Mouse (Mus musculus): ENCODE measurements around the gene Uso1.

The Uso1 gene

DNA sequence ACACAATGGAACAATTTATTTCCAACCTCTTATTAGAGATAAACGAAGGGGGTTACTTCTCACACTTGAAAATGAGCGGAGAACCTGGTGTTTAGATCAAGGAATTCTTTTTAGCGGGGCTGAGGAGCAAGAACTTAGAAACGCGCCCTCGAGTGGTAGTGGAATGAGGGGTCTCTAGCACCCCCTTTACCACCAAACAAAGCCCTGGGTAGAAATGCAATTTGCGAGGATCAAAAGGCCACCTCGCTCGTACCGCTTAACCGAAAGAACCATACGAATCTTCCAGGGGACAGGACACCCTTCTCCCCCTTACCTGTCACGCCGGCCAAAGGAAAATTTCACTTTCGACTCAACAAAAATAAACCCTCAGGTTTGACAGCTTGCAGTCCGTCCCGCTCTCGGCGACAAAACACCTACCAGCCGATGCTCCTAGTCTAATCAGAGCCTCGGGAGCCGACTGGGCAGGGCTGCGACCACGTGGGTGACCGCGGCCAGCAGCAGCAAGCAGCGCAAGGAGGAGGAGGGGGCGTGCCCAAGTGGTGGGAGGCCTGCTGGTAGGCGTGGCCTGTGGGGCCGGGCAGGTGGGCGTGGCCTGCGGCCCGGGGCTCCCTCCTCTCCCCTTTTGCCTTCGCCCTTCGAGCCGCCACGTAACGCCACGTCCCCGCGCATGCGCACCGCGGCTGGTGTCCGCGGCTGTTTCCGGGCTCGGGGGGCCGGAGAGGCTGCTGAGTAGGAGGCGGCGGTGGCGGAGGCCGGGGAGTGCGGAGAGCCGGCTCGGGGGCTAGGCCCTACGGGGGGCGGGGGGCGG is at the start of gene Uso1:
Uso1 (plus strand) TSS at position 700 of the 808 bp plus-strand sequence.
- peak; percentile 98 for DNase-seq (ENCODE audit: low spot score in 2 of 2)

DNA sequence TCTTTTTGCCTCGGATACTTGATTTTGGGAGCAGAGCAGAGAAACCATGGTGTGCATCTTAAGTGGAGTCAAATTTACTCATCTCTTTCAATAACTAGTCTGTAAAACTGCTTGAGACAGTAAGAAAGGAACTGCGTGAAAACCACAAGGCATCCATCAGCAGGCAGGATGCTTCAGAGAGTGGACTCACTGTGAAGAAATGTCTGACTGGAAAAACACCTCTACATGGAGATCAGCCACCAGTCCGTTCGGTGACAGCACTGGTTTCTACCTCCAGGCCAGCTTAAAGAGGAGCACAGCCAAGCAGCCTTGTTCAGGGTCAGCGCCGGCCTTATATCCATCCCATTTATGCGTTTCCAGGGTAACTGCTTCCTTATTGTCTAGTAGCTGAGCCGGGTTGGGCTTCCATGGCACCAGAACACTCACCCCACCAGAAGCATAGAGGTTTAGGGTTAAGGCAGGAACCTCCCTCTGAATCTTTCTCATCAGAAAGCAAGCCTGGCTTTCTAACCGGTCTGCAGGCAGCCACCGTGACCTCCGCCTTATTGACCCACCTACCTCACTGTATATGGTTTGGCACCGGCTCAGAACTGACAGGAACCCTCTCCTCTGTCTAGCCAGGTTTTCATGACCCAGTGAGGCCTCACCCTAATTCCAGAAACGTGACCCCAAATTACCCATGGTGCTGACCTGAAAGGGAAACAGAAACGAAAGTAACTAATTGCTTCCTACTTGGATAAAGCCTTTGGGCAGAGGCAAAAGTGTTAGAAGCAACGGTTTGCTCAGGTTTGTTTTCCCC is 44.3 kb upstream of the Uso1 start:
- DNase-seq (ENCODE audit: low spot score in 2 of 2) = no peak

DNA sequence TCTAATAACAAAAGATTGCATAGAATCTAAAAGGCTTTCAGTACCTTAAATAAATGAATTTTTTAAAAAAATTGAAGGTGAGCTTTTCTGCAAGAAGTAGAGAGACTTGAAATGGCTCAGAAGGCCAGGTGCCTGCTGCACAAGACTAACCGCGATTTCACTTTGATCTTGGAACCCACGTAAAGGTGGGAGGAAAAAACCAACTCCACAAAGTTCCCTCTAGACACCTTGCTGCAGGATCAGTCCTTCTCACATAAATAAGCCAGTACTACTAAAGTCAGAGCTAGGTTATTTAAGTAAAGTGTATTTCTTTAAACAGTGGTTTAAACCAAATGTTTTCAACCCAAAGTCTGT is 43.7 kb upstream of the Uso1 start:
- no peak for DNase-seq (ENCODE audit: low spot score in 2 of 2)

DNA sequence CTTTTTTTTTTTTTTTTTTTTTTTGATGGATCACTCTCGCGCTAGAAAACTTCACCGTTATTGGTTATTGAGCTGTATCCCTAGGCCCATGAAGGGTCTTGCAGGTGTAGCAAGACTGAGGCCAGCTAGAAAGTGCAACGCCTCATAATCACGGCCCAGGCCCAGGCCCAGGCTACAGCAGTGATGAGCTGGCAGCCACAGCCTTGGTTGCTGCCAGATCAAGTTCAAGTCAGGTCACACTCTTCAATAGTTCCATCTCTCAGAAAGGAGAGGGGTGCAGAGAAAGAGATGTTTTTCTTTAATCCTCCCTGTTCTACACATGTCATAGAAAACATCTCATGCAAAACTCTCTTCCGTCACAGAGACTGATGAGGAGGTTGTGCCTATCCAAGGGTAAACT is 41.0 kb upstream of the Uso1 start:
- DNase-seq (ENCODE audit: low spot score in 2 of 2) = no peak

DNA sequence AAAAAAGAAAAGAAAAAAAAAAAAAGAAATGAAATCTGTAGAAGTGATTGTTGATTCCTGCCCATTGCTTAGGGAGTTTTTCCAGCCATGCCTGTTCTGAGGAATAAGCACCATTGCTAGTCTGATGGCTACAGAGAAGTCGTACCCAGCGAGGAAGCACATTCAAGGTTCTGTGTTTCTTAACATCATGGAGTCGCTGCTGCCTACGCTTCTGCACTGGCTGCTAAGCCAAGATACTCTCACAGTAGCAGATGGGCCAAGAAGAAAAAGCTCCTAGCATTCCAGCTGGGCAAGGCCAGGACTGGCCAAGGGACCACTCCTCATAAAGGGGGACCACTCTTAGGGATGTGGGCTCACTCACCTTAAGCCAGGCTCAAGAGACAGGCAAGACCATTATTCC is 40.0 kb upstream of the Uso1 start:
- peak in 1 of 2 experiments; percentile 22 for DNase-seq (ENCODE audit: low spot score in 2 of 2)

DNA sequence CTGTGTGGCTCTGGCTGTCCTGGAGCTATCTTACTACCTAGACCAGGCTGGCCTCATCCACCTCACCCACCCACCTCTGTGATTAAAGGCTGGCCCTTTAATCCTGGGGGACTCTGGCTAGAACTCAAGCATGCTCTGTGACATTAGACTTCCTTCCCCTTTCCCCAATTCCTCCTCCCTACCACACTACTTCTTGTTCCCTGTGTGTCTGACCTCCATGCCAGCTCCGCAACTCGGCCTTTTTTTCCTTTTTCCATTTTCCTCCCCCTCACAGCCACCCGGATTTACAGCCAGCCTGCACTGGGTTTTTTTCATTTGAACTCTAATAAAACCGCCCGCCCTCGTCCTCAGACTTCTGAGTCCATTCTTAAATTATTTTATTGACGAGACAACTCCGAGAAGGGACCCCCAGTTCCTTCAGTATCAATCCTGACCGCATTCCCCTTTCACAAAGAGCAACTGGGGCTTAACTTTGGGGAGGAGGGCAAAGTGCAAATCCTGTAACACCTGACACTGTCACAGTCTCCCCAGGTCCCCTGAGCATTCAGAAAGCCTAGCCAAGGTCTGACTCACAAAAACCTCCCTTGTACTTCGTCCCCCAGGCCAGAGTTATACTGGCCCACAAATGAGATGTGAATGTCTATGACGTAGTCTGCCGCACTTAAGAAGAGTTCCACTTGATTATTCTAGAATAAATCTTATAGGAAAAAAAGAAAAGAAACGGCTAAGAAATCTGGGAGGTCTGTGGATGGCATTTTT is 39.2 kb upstream of the Uso1 start:
- DNase-seq (ENCODE audit: low spot score in 2 of 2) = no peak

DNA sequence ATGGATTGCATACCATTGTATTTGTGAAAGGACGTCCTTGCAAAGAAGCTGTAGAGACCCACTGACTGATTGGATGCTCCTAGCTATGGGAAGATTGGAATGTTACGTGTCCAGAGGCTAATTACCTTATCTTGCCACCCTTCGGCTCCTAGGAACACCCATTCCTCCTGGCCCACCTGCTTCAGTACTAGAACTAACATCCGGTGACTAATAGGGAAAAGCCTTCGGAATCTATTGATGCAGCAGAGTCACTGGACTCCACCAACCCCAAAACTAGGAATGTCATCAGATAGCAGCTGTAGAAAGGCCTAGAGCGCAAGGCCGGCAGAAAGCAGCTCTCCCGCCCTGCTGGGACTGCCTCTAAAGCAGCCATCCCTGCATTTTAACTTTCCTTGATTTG is 36.1 kb upstream of the Uso1 start:
- no peak for DNase-seq (ENCODE audit: low spot score in 2 of 2)

DNA sequence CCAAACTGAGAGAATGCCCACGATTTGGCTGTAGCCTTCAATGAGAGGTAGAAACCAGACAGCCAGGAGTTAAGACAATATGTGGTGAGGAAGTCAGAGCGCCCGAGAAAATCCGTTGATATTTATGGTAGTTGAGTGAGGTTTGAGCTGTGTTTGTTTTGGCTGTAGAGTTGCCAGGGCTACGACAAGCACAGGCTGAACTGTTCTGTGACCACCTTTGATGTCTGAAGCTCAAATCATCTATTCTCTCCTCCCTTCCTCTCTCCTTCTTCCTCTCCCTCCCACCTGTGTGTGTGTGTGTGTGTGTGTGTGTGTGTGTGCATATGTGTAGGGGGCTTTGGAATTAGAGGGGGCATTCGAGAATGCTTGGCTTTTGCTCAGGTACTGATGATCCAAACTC is 34.7 kb upstream of the Uso1 start:
- no peak for DNase-seq (ENCODE audit: low spot score in 2 of 2)

DNA sequence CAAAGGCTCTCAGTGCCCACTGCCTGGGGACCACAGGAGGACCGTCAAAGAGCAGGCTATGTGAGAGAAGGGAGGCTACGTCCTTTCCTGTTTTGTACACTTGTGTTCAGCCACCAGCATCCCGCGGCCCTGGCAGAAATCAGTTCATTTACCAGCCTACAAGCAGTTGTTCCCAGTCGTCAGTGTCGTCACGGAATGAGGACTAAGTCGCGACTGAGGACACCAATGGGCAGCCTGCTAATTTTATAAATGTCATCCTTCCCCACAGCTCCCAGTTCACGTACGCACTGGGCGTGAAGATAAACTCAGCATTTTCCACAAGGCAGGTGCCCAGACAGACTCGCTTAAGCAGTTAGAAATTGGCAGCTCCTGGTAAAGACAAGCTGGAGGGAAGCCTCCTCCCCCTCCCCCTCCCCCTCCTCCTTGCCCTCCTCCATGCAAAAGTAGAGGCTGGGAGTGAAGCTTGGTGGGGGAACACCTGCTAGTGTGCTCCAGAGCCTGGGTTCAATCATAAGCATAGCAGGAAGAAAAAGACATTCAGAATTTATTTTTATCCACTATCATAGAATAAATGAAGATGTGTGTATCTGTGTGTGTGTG is 33.8 kb upstream of the Uso1 start:
- no peak for DNase-seq (ENCODE audit: low spot score in 2 of 2)

DNA sequence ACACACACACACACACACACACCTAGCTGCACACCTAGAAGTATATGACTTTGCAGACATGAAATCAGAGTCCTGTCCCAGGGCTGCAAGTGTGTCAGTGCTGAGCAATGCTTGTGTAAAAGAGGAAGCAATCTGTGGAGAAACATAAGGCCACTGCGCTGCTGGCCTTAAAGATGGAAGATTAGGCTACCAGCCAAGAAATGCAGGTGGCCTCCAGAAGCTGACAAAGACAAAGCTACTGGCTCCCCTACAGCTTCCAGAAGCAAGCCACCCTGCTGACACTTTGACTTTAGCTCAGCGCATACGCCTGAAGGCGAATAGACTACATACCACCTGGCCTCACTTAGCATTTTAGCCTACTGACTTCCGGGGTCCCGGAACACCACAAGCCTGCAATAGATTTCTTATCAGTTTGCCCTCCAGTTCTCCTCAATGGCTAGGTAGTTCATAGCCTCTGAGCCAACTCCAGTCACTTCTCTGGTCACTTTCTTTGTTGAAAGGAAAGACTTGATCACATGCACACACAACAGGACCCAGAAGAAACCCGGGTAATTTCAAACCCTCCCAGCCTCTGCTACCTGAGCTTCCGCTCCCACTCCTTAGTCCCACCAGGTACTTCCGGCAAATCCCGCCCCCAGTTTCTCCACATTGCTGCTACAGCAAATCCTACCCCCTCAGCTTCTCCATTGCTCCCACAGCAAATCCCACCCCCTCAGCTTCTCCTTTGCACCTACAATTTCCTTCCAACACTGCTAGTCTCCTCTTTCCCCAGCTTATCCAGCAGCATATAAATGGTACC is 31.2 kb upstream of the Uso1 start:
- no peak for DNase-seq (ENCODE audit: low spot score in 2 of 2)

DNA sequence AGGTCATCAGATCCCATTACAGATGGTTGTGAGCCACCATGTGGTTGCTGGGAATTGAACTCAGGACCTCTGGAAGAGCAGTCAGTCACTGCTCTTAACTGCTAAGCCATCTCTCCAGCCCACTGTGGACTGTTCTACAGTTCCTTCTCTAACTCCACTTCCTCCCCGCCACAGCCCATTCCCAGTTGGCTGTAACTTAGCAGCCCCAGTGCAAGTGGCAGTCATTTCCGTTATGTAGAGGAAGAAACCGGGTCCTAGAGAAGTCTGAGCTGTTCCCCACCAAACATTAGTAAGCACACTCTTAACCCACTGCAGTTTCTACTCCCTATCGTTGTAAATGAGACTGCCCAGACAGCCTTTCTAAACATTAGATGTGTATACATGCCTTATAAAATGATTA is 30.5 kb upstream of the Uso1 start:
- DNase-seq (ENCODE audit: low spot score in 2 of 2) = no peak

DNA sequence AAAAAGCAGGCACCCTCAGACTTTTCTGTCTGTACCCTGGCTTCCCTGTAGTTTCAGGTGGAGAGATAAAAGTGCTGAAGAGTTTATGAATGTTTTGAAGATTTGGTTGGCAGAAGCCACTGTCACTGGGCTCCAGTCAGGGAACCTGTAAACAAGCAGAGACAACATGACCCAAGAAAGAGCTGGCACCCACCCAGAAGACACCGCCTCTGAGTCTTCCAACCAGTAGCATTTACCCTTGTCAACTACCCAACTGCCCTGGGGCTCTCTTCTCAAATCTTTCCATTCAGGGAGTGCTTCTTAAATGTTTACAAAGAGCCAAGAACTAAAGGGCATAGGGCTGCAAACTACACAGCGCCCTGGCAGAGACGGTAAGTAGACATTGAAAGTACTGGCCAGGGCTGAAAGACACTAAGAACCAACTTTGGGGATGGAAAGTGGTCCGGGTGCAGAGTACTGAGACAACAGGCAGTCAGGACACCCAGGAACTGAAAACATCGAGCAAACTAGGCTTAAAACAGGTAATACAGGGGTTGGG is 26.9 kb upstream of the Uso1 start:
- DNase-seq (ENCODE audit: low spot score in 2 of 2) = no peak

DNA sequence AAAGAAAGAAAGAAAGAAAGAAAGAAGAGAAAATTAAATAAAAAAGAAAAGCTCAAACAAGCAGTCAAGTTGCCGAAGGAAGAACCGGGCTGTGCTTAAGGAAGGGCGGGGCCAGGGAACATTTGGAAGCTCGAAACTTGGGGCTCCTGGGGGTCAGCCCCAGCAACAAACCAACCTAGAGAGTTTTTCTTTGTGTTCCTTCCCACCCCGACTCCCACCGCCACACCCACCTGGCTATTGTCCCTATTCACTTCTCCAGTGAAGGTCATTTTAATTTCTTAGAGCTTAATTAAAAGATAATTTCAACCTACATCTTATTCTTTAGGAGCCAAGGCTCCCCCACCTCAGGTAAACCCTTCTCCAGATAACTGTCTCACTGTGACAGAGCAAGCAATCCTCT is 25.6 kb upstream of the Uso1 start:
- DNase-seq (ENCODE audit: low spot score in 2 of 2) = no peak

DNA sequence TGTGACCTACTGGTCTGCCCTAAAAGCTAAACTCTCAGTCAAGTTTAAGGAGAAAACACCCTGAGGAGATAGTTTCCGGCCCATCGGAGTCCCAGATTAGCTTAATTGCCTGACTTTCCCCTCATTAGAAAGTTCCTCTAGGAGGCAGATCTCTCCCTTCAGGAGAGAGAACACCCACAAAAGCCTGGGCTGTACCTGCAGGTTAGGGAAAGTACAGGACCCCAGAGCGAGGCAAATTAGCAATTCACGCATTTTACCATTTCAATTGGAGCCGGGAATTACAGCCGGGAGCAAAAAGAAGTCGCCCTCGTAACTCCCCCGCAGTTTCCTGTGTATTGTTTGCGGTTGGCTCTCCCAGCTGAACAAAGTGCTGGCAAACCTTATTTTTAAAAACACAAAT is 25.2 kb upstream of the Uso1 start:
- DNase-seq (ENCODE audit: low spot score in 2 of 2) = no peak

DNA sequence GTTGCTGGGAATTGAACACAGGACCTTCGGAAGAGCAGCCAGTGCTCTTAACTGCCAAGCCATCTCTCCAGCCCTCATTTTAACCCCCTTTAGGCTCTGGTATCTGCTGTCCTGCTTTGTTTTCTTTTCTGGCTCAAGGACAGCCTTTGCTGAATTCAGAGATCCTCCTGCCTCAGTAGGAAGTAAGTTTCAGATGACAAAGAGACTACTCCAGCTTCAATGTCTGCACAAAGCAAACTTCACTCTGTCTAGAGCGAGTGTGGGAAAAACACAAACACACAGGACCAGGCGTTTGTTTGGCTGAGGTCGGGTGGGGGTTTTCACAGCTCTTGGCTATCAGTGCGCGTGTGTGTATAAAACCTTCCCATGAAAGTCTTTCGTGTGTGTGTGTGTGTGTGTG is 24.3 kb upstream of the Uso1 start:
- no peak for DNase-seq (ENCODE audit: low spot score in 2 of 2)

DNA sequence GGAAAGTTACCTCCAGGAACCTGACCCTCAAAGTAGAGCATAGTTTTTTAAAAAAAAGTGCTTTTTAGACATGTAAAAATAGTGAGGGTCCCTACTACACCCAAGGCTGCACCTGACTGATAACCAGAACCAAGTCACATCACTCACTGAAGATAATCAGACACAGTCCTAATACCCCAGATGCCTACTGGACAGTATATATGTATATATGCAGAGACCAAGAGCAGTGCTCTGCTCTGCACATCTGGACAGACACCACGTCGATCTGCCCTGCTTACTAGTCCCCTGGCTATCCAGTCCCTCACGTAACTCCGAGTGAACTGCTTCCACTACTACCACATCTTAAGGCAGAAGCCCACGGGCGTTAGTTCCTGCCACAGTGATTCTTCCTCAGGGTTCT is 23.5 kb upstream of the Uso1 start:
- DNase-seq (ENCODE audit: low spot score in 2 of 2) = no peak

DNA sequence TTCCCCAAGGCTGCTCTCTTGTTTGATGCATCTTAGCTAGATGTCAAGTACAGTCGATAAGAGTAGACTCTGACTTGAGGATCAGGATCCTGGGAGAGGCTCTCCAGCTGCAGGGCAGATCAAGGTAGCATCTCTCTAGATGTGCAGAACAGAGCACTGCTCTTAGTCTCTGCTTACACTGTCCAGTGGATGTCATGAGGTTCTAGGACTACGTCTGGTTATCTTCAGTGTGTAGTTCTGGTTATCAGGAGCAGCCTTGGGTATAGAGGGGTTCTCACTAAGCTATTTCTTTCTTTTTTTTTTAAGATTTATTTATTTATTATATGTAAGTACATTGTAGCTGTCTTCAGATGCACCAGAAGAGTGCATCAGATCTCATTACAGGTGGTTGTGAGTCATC is 22.8 kb upstream of the Uso1 start:
- DNase-seq (ENCODE audit: low spot score in 2 of 2) = no peak

DNA sequence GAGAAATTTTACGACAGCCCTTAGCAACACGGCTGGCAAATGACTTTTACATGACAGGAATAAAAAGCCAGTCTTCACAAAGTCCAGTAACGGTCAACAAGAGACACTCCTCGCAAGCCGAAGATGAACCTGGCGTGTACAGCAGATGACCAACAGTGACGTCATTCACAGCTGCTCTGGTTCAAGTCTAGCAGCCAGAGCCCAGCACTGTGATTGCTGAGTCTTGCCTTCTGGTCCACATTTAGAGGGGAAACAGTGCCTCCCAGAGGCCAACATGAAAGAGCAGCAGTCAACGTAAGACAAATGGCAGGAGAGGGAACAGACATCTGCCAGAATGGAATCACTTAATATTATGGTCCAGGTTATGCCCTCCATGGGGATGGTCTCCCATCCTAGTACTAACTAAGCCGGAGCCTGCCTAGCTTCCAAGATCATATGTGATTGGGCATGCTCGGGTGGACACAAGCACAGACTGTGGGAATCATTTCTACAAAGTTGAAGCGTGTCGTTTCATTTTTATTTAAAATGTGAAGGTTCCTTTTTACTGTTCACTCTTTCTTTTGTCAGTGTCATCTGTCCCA is 19.8 kb upstream of the Uso1 start:
- peak in 1 of 2 experiments; percentile 48 for DNase-seq (ENCODE audit: low spot score in 2 of 2)

DNA sequence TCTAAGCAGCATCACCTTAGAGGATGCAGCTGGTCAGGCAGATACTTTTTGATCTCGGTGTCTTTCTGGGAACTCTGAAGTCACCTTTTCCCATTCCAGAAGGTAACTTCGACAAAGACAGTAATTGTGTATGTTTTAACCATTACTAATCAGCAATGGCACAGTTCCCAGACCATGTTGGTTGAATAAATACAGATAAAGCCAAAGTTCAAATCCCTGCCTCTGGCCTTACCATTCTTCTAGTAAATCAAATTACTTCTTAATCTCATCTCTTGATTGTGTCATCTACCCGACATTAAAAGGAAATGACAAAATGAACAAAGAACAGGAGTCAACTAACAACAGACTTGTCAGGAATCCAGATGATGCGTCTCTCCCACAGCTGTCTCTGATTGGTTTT is 16.1 kb upstream of the Uso1 start:
- no peak for DNase-seq (ENCODE audit: low spot score in 2 of 2)

DNA sequence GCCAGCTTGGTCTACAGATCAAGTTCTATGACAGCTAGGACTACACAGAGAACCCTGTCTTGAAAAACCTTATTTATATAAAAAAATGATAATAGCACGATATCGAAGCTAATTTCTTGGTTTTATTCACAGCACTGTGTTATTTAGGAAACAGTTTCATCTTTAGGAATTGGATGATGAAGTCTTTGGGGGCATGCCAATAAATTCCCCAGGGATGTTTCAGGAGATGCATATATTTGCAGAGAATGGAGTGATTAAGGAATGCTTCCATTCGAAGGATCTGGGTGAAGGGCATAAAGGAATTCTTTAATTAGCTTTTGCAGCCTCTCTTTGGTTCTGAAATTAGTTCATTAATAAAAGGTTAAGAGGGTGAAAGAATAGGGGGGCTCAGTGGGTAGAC is 12.3 kb upstream of the Uso1 start:
- DNase-seq (ENCODE audit: low spot score in 2 of 2) = no peak

DNA sequence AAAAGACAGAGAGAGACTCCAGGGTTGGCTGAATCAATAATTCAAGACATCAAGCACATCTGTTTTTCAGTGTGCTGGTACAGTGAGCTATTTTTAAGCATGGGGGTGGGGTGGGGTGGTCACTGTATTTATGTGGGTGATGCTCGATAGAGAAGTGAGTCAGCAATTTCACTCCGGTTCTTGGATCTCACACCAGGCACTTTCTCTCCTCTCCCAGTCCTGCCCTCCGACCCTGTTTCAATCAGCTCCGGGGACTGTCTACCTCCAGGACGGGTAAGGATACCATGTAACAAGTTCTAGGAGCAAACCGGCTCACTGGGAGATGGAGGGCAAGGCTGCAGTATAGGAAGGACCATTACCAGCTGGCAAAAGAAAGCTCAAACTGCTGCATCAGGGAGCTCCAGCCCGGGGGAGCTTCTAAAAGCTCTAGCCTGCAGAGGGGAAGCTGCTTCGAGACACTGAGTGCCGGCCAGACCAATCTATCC is 10.6 kb upstream of the Uso1 start:
- no peak for DNase-seq (ENCODE audit: low spot score in 2 of 2)

Measured in right cerebral cortex, postnatal 36 days (tissue).